Mouse (Mus musculus): ENCODE results near the gene Ccdc88a. TPM values are rescaled to one million over a fixed set of nuclear protein-coding genes. Genes with fewer than 3 reads are reported as not detected.

Ccdc88a gene
- polyA plus RNA-seq, 1 experiment = 16.1 TPM

DNA sequence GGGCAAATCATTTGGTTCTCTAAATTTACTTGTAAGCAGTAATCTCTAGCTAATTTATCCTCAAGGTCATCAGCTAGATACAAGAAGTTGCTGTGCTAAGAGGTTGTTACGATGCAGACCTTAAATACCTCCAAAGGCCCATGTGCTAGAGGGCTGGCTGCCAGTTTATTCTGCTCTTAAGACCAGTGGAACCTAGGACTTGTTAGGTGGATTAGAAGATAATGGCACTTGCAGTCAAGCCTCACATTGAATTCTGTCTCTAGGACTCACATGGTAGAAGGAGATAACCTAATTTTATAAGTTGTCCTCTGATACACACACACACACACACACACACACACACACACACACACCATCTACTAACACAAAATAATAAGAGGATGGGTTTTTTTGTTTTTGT lies 5.3 kb upstream of the Ccdc88a start:
- no peak overlapping the region for H3K4me3 ChIP-seq (ENCODE audit: control insufficient read depth, low read depth, low read length)
- no peaks in the 10 kb centered on the region for H3K4me1 ChIP-seq (ENCODE audit: control insufficient read depth, insufficient read depth, low read length)
- H3K27me3 ChIP-seq (ENCODE audit: control insufficient read depth, insufficient read depth, low read length) = no peaks in the 10 kb centered on the region
- H3K36me3 ChIP-seq (ENCODE audit: control insufficient read depth, insufficient read depth, low read length) = no peaks in the 10 kb centered on the region
- TF ChIP-seq POLR2A (IDR thresholded peaks at IDR 0.05; ENCODE audit: control insufficient read depth, low read depth, low read length) = no peak
- no peak for TF ChIP-seq CTCF (IDR thresholded peaks at IDR 0.05; ENCODE audit: control insufficient read depth, insufficient read depth, insufficient replicate concordance, low read depth, low read length)
- H3K27ac ChIP-seq (ENCODE audit: control insufficient read depth, insufficient read depth, low read depth, low read length) = no peak overlapping the region

DNA sequence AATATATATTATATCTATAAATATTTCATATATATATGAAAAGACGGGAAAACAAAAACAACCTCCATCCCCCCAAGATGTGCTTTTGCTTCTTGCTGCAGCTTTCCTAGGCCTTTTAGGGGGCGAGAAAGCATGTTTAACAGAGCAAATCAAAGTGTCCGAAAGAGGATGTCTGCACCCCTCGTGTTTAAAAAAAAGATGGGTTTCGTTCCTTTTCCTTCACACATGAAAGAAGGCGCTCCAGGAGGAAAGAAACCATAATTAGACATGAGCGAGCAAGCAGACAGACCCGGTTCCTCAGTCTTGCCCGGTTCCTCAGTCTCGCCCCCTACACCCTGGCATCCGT lies 435 bp upstream of the Ccdc88a start:
- H3K27ac ChIP-seq (ENCODE audit: control insufficient read depth, insufficient read depth, low read depth, low read length) = no peak overlapping the region
- TF ChIP-seq POLR2A (IDR thresholded peaks at IDR 0.05; ENCODE audit: control insufficient read depth, low read depth, low read length) (no peak), CTCF (IDR thresholded peaks at IDR 0.05; ENCODE audit: control insufficient read depth, insufficient read depth, insufficient replicate concordance, low read depth, low read length) (no peak)
- H3K27me3 ChIP-seq (ENCODE audit: control insufficient read depth, insufficient read depth, low read length) = no peaks in the 10 kb centered on the region
- peaks cover 2% of the 10 kb centered on the region; the same call in 1 of the 2 replicates for H3K4me1 ChIP-seq (ENCODE audit: control insufficient read depth, insufficient read depth, low read length)
- peak overlapping the region; percentile 92 for H3K4me3 ChIP-seq (ENCODE audit: control insufficient read depth, low read depth, low read length)
- no peaks in the 10 kb centered on the region for H3K36me3 ChIP-seq (ENCODE audit: control insufficient read depth, insufficient read depth, low read length)

DNA sequence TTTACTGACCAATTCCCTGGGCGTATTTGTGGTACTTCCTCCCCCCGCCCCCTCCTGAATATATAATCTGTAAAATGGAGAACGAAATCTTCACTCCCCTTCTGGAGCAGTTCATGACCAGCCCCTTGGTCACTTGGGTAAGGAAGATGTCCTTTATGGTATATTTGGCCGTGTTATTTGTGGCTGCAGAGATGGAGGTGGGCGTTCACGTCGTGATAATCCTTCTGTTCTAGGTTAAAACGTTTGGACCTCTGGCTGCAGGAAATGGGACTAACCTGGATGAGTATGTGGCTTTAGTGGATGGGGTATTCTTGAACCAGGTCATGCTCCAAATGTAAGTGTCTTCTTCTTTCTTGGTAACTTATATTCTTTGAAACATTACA lies 807 bp downstream of the Ccdc88a start:
- Histone ChIP-seq H3K4me1 (ENCODE audit: control insufficient read depth, insufficient read depth, low read length) (peaks cover 2% of the 10 kb centered on the region; the same call in 1 of the 2 replicates), H3K36me3 (ENCODE audit: control insufficient read depth, insufficient read depth, low read length) (no peaks in the 10 kb centered on the region), H3K27me3 (ENCODE audit: control insufficient read depth, insufficient read depth, low read length) (no peaks in the 10 kb centered on the region), H3K27ac (ENCODE audit: control insufficient read depth, insufficient read depth, low read depth, low read length) (peak overlapping the region; percentile 95), H3K4me3 (ENCODE audit: control insufficient read depth, low read depth, low read length) (peak overlapping the region; percentile 92)
- TF ChIP-seq CTCF (IDR thresholded peaks at IDR 0.05; ENCODE audit: control insufficient read depth, insufficient read depth, insufficient replicate concordance, low read depth, low read length) (no peak), POLR2A (IDR thresholded peaks at IDR 0.05; ENCODE audit: control insufficient read depth, low read depth, low read length) (no peak)

GRCm38 (mm10) chr11:29376635-29377034 lies 3.2 kb downstream of the Ccdc88a start:
- TF ChIP-seq CTCF (IDR thresholded peaks at IDR 0.05; ENCODE audit: control insufficient read depth, insufficient read depth, insufficient replicate concordance, low read depth, low read length) = no peak
- no peak for TF ChIP-seq POLR2A (IDR thresholded peaks at IDR 0.05; ENCODE audit: control insufficient read depth, low read depth, low read length)
- Histone ChIP-seq H3K4me3 (ENCODE audit: control insufficient read depth, low read depth, low read length) (no peak overlapping the region), H3K36me3 (ENCODE audit: control insufficient read depth, insufficient read depth, low read length) (no peaks in the 10 kb centered on the region; the same call in 1 of the 2 replicates), H3K4me1 (ENCODE audit: control insufficient read depth, insufficient read depth, low read length) (peaks cover 2% of the 10 kb centered on the region; the same call in 1 of the 2 replicates), H3K27me3 (ENCODE audit: control insufficient read depth, insufficient read depth, low read length) (no peaks in the 10 kb centered on the region), H3K27ac (ENCODE audit: control insufficient read depth, insufficient read depth, low read depth, low read length) (no peak overlapping the region)

- no peak for TF ChIP-seq CTCF (IDR thresholded peaks at IDR 0.05; ENCODE audit: control insufficient read depth, insufficient read depth, insufficient replicate concordance, low read depth, low read length)
- TF ChIP-seq POLR2A (IDR thresholded peaks at IDR 0.05; ENCODE audit: control insufficient read depth, low read depth, low read length) = no peak
- H3K4me3 ChIP-seq (ENCODE audit: control insufficient read depth, low read depth, low read length) = no peak overlapping the region
- H3K27me3 ChIP-seq (ENCODE audit: control insufficient read depth, insufficient read depth, low read length) = no peaks in the 10 kb centered on the region
- H3K36me3 ChIP-seq (ENCODE audit: control insufficient read depth, insufficient read depth, low read length) = no peaks in the 10 kb centered on the region; the same call in 1 of the 2 replicates
- no peak overlapping the region for H3K27ac ChIP-seq (ENCODE audit: control insufficient read depth, insufficient read depth, low read depth, low read length)
- peaks cover 2% of the 10 kb centered on the region; the same call in 1 of the 2 replicates for H3K4me1 ChIP-seq (ENCODE audit: control insufficient read depth, insufficient read depth, low read length)
Observed at GRCm38 (mm10) chr11:29378751-29379150, 5.3 kb downstream of the Ccdc88a start.

DNA sequence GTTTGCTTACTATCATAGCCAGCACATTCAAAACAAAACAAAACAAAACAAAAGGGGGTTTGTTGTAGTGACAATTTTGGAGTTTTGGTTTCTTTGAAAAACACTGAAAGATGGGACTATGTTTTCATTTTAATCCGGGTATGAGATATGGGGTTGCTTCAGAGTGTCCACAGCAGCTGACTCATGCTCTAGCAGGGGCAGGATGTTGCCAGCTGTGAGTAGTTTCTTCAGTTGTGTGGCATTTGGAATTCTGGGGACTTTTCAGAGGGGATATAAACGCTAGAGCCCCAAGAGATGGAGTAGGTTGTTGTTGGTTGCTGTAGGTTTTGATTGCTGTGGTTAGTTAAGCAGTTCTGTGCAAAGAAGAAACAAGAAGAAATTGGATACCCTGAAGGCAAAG lies 10.0 kb downstream of the Ccdc88a start:
- H3K27me3 ChIP-seq (ENCODE audit: control insufficient read depth, insufficient read depth, low read length) = no peaks in the 10 kb centered on the region
- TF ChIP-seq POLR2A (IDR thresholded peaks at IDR 0.05; ENCODE audit: control insufficient read depth, low read depth, low read length) (no peak), CTCF (IDR thresholded peaks at IDR 0.05; ENCODE audit: control insufficient read depth, insufficient read depth, insufficient replicate concordance, low read depth, low read length) (no peak)
- H3K36me3 ChIP-seq (ENCODE audit: control insufficient read depth, insufficient read depth, low read length) = no peaks in the 10 kb centered on the region; the same call in 1 of the 2 replicates
- H3K27ac ChIP-seq (ENCODE audit: control insufficient read depth, insufficient read depth, low read depth, low read length) = no peak overlapping the region
- no peaks in the 10 kb centered on the region for H3K4me1 ChIP-seq (ENCODE audit: control insufficient read depth, insufficient read depth, low read length)
- no peak overlapping the region for H3K4me3 ChIP-seq (ENCODE audit: control insufficient read depth, low read depth, low read length)

DNA sequence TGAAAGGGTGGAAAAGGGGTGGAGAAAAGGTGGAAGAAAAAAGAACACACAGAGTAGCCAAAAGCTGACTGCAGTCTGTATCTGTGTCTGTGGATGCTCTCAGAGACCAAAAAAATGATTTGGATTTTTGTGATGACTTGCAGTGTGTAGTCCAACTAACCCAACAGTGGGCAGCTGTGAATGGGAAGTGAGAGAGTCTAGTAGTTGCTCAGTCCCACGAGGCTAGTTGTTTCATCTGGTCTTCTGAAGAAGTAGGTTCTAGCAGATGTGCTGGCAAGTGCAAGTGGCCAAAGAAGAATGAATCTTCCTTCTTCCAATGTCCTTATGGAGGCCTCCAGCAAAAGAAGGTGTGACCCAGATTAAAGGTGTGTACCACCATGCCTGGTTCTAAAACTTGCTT lies 10.5 kb downstream of the Ccdc88a start:
- Histone ChIP-seq H3K27ac (ENCODE audit: control insufficient read depth, insufficient read depth, low read depth, low read length) (no peak overlapping the region), H3K4me1 (ENCODE audit: control insufficient read depth, insufficient read depth, low read length) (no peaks in the 10 kb centered on the region), H3K36me3 (ENCODE audit: control insufficient read depth, insufficient read depth, low read length) (no peaks in the 10 kb centered on the region; the same call in 1 of the 2 replicates), H3K4me3 (ENCODE audit: control insufficient read depth, low read depth, low read length) (no peak overlapping the region), H3K27me3 (ENCODE audit: control insufficient read depth, insufficient read depth, low read length) (no peaks in the 10 kb centered on the region)
- no peak for TF ChIP-seq CTCF (IDR thresholded peaks at IDR 0.05; ENCODE audit: control insufficient read depth, insufficient read depth, insufficient replicate concordance, low read depth, low read length)
- TF ChIP-seq POLR2A (IDR thresholded peaks at IDR 0.05; ENCODE audit: control insufficient read depth, low read depth, low read length) = no peak

- Histone ChIP-seq H3K4me3 (ENCODE audit: control insufficient read depth, low read depth, low read length) (no peak overlapping the region), H3K27ac (ENCODE audit: control insufficient read depth, insufficient read depth, low read depth, low read length) (no peak overlapping the region), H3K27me3 (ENCODE audit: control insufficient read depth, insufficient read depth, low read length) (no peaks in the 10 kb centered on the region), H3K36me3 (ENCODE audit: control insufficient read depth, insufficient read depth, low read length) (no peaks in the 10 kb centered on the region; the same call in 1 of the 2 replicates), H3K4me1 (ENCODE audit: control insufficient read depth, insufficient read depth, low read length) (no peaks in the 10 kb centered on the region)
- no peak for TF ChIP-seq CTCF (IDR thresholded peaks at IDR 0.05; ENCODE audit: control insufficient read depth, insufficient read depth, insufficient replicate concordance, low read depth, low read length)
- no peak for TF ChIP-seq POLR2A (IDR thresholded peaks at IDR 0.05; ENCODE audit: control insufficient read depth, low read depth, low read length)
Observed at GRCm38 (mm10) chr11:29384617-29385016, 11.2 kb downstream of the Ccdc88a start.
